Mouse (Mus musculus) erythroblast, embryonic 14.5 days (primary cell): ENCODE data around the gene Bmf.

Experiments
- GATA1 ChIP-seq: IDR thresholded peaks from 2 replicates; pipeline ENCODE4 v1.6.1; 2012; ENCODE audit warnings: low read length, inconsistent platforms, mixed read lengths
- TAL1 ChIP-seq: IDR thresholded peaks from 3 replicates; pipeline ENCODE4 v1.6.1; 2012; ENCODE audit warnings: low read length, inconsistent platforms, mixed read lengths

DNA sequence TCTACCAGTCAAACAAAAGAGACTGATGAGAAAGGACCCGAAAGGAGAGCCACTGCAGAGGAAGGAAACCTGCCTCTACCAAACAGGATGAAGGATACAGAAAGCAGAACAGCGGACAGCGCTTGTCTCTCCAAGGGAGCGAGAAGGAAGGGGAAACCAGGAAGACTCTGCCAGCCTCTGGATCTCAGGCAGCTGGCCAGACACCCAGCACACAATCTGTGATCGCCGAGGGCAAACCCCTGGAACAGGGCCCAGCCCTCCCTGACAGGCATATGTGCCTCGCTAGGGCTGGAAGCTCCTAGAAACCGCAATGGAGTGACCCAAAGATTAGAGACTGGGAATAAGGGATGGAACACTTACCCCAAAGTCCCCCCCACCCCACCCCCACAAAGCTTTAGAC, 12.9 kb downstream of the Bmf start:
- no peak for TF ChIP-seq GATA1
- TF ChIP-seq TAL1, result no peak
